Mouse (Mus musculus) forebrain, embryonic 11.5 days (tissue): ENCODE measurements around the gene Traf1. TPM values are rescaled to one million over a fixed set of nuclear protein-coding genes. Genes with fewer than 3 reads are reported as not detected.

Experiments used
- ATAC-seq: fragments of 200-750 bp; cut with Nextera tagmentation; replicated peaks from 2 replicates; pipeline ENCODE4 v1.8.0; 2017; ENCODE audit warnings: moderate TSS enrichment; ENCODE audit not compliant: low FRiP score
- DNase-seq: peaks from one replicate; pipeline ENCODE4 v3.0.0-alpha.2; 2017; ENCODE audit warnings: low spot score
- H3K27ac ChIP-seq: fragments of 300-500 bp; sonication (generic); 2 replicates; pipeline ENCODE4 v1.5.1; 2014; ENCODE audit warnings: low read depth, low read length
- H3K27me3 ChIP-seq: fragments of 300-500 bp; sonication (generic); 2 replicates; pipeline ENCODE4 v1.6.1; 2014; ENCODE audit warnings: mild to moderate bottlenecking, low read length, mixed read lengths; ENCODE audit not compliant: control insufficient read depth, insufficient read depth
- H3K36me3 ChIP-seq: fragments of 300-500 bp; sonication (generic); 2 replicates; pipeline ENCODE4 v1.6.1; 2014; ENCODE audit warnings: mild to moderate bottlenecking, low read length, moderate library complexity, mixed read lengths; ENCODE audit not compliant: control insufficient read depth, insufficient read depth
- H3K4me1 ChIP-seq: fragments of 300-500 bp; sonication (generic); replicated peaks from 2 replicates; pipeline ENCODE4 v1.6.1; 2014; ENCODE audit warnings: low read length, mixed read lengths; ENCODE audit not compliant: control insufficient read depth, insufficient read depth
- H3K4me2 ChIP-seq: fragments of 300-500 bp; sonication (generic); 2 replicates; pipeline ENCODE4 v1.6.1; 2014; ENCODE audit warnings: low read depth, mild to moderate bottlenecking, low read length, moderate library complexity, mixed read lengths; ENCODE audit not compliant: severe bottlenecking
- H3K4me3 ChIP-seq: fragments of 300-500 bp; sonication (generic); 2 replicates; pipeline ENCODE4 v1.5.1; 2014; ENCODE audit warnings: low read depth, low read length
- H3K9ac ChIP-seq: fragments of 300-500 bp; sonication (generic); 2 replicates; pipeline ENCODE4 v1.6.1; 2014; ENCODE audit warnings: low read length
- H3K9me3 ChIP-seq: fragments of 300-500 bp; sonication (generic); 2 replicates; pipeline ENCODE4 v1.6.1; 2016; ENCODE audit warnings: low read length, mixed read lengths; ENCODE audit not compliant: control insufficient read depth
- WGBS: fragments of 180-500 bp; shearing (Covaris S2); extraction: QIAGEN DNeasy Blood & Tissue Kit; methylation state at CpG from one replicate; pipeline ENCODE4 v1.1.7; 2014; 5-methylcytosine and 5-hydroxymethylcytosine counted together
- polyA plus RNA-seq: library from polyadenylated mRNA; unstranded; fragments of >200 nt; fragmentation: Nextera tagmentation; extraction: Ambion mirVana; gene quantifications from 2 replicates; pipeline ENCODE4 v1.2.1, GENCODE M21; 2014

The Traf1 gene
- polyA plus RNA-seq, 1 experiment from 2014 or later, result 0.33 TPM

DNA sequence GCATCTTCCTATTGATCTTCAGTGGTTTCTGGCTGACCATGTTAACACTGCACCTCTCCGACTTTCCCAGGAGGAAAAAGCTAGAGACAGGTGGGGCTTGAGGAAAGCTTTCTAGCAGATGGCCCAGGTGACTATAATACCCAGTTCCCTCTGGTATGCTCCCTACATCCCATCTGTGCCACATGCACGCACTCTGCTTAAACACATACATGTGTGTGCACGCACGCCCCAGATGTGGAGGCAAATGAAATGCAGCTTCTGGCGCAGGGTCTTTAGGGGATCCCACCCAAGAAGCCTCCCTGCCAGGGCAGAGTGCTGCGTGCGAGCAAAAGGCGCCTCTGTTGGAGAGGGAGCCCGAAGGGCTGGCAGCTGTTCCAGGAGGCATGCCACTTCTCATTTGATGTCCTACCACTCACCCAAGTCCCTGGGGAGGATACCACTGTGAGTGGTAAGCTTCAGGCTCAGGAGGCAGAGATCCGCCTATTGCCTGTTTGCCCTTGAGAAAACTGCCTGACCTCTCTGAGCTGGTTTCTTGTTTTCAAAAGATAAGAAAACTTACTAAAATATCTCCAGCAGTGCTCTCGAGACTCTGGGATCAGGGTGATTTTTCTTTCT, 20.4 kb downstream of the Traf1 start:
- H3K9me3 ChIP-seq, result no peaks in the 10 kb centered on the region
- DNase-seq, result no peak
- WGBS, result 85% methylated on average over 11 of the region's 11 CpGs
- H3K4me1 ChIP-seq, result 0 out of 2 replicates have a peak, but pooled peaks cover 3% of the 10 kb centered on the region
- H3K4me2 ChIP-seq, result no peak overlapping the region
- no peak overlapping the region for H3K9ac ChIP-seq
- H3K4me3 ChIP-seq, result no peak overlapping the region
- no peak for ATAC-seq
- no peak overlapping the region for H3K27ac ChIP-seq
- H3K36me3 ChIP-seq, result no peaks in the 10 kb centered on the region
- H3K27me3 ChIP-seq, result no peaks in the 10 kb centered on the region

DNA sequence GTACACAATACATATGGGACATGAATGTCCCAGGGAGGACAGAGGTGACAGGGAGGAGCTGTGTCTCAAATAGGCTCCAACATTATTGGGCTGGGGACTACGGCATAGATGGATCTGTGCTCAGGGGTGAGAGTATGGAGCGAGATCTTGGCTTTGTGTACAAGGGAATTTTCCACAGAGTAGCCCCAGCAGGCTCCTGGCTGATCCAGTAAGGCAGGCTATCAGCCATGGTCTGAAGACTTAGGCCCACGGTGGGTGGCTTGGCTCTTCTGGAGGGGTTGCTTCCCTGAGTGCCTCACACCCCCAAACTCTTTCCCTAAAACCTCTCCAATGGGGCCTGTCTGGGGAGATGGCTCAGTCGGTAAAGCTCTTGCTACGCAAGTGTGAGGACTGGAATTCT, 21.3 kb downstream of the Traf1 start:
- ATAC-seq (no peak), DNase-seq (no peak)
- WGBS, result 78% methylated on average over 5 of the region's 5 CpGs
- Histone ChIP-seq H3K9ac (no peak overlapping the region), H3K36me3 (no peaks in the 10 kb centered on the region), H3K4me1 (0 out of 2 replicates have a peak, but pooled peaks cover 3% of the 10 kb centered on the region), H3K27me3 (no peaks in the 10 kb centered on the region), H3K4me3 (no peak overlapping the region), H3K4me2 (no peak overlapping the region), H3K27ac (no peak overlapping the region), H3K9me3 (no peaks in the 10 kb centered on the region)

DNA sequence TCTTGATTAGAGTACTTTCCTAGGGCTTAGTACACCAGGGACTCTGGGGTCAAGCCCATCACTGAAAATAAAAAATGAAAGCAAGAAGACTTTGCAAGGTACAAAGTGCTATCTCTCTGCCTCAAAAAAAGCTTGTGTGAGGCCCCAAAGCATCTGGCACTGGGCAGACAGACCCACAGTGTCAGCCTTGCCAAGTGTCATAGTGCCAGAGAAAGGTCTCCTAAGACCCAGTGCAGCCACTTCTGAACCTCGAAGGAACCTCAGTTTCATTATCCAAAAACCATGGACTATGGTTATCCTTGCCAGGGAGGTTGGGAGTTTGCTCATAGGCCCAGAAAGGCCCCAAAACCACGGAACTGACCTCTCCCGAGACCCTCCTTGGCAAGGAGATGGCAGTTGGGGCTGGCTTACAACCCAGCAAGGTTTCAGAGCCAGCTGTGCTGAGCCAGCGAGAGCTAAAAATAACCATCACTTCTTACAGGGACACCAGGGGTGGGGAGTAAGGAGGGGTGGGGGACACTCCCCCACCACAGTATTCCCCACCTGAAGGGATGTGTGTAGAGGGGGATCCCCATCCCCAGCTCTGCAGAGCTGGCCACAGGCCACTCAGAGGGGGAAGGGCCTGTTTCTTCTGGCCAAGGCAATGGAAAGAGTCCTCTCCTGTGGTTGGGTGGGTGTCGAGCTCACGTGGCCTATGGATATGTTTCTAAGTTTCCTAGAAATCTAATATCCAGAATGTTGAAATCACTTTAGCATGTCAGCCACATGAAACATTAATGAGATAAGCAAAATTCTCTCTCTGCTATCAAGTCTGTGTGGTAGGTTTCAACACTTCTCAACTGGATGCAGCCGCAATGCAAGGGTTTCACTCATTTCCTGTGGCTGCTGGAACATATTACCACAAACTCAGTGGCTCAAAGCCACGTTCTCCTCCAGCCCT, 23.0 kb downstream of the Traf1 start:
- ATAC-seq, result no peak
- Histone ChIP-seq H3K36me3 (no peaks in the 10 kb centered on the region), H3K4me3 (no peak overlapping the region), H3K27ac (no peak overlapping the region), H3K27me3 (no peaks in the 10 kb centered on the region), H3K9ac (no peak overlapping the region), H3K9me3 (no peaks in the 10 kb centered on the region), H3K4me2 (no peak overlapping the region), H3K4me1 (0 out of 2 replicates have a peak, but pooled peaks cover 3% of the 10 kb centered on the region)
- 82% methylated on average over 8 of the region's 8 CpGs for WGBS
- no peak for DNase-seq

DNA sequence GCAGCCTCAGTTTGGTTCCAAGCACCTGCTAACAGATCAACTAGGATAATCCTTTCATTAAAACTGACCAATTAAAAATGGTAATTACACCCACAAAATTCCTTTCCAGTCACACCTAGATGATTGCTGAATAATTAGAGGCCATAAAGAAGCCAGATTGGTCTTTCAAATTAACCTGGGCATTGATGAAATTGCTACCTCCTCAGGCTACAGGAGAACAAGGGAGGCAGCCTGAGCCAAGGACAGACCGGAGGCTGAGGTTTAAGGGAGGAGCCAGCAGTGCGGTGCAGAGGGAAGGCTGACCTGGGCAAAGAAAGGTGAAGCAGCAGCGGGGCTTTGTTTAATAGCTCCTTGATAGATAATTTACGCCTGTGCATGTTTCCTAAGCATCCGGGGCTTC, 24.1 kb downstream of the Traf1 start:
- Histone ChIP-seq H3K4me1 (0 out of 2 replicates have a peak, but pooled peaks cover 3% of the 10 kb centered on the region), H3K27me3 (no peaks in the 10 kb centered on the region), H3K27ac (no peak overlapping the region), H3K4me3 (no peak overlapping the region), H3K9me3 (no peaks in the 10 kb centered on the region), H3K36me3 (no peaks in the 10 kb centered on the region), H3K9ac (no peak overlapping the region), H3K4me2 (no peak overlapping the region)
- ATAC-seq, result no peak
- WGBS, result 40% methylated on average over 5 of the region's 5 CpGs
- no peak for DNase-seq

GRCm38 (mm10) chr2:34927320-34927719, 34.3 kb downstream of the Traf1 start:
- WGBS, result 72% methylated on average over 5 of the region's 5 CpGs
- no peak overlapping the region for H3K4me3 ChIP-seq

DNA sequence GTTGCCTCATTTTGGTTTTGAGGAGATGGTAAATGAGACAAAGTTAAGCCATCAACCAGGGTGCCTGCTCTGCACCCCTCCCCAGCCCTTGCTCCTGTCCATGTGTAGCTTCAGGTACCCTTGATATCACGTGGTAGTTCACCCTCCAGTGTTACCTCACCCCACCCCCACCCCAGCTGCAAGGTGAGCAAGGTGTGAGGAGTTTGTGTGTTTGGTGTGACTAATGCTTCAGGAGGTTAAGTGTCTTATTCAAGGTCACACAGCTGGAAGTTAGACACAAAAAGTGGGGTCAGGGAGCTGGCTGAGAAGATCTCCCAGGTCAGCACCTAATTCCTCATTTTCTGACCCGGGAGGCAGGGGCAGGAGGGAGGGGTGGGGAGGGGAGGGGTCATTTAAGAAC, 38.8 kb downstream of the Traf1 start:
- Histone ChIP-seq H3K9me3 (no peaks in the 10 kb centered on the region), H3K27ac (no peak overlapping the region), H3K36me3 (no peaks in the 10 kb centered on the region), H3K27me3 (no peaks in the 10 kb centered on the region), H3K4me1 (no peaks in the 10 kb centered on the region), H3K4me2 (no peak overlapping the region), H3K4me3 (no peak overlapping the region), H3K9ac (no peak overlapping the region)
- 23% methylated on average over 2 of the region's 2 CpGs for WGBS
- DNase-seq, result no peak
- no peak for ATAC-seq

More at GRCm38 (mm10) chr2:34927320-34927719, 34.3 kb downstream of the Traf1 start:
- H3K27me3 ChIP-seq, result no peaks in the 10 kb centered on the region
- H3K4me1 ChIP-seq, result no peaks in the 10 kb centered on the region
- H3K9ac ChIP-seq, result no peak overlapping the region
- no peaks in the 10 kb centered on the region for H3K36me3 ChIP-seq
- no peak overlapping the region for H3K4me2 ChIP-seq
- H3K27ac ChIP-seq, result no peak overlapping the region
- DNase-seq (no peak), ATAC-seq (no peak)
- no peaks in the 10 kb centered on the region for H3K9me3 ChIP-seq

- DNase-seq, result no peak
- ATAC-seq, result no peak
- Histone ChIP-seq H3K9ac (no peak overlapping the region), H3K27me3 (no peaks in the 10 kb centered on the region), H3K4me1 (no peaks in the 10 kb centered on the region), H3K36me3 (no peaks in the 10 kb centered on the region), H3K4me2 (no peak overlapping the region), H3K4me3 (no peak overlapping the region), H3K9me3 (no peaks in the 10 kb centered on the region), H3K27ac (no peak overlapping the region)
- WGBS, result 73% methylated on average over 2 of the region's 2 CpGs
Measured at GRCm38 (mm10) chr2:34920144-34920543, 41.4 kb downstream of the Traf1 start.

- ATAC-seq (no peak), DNase-seq (no peak)
- H3K4me1 ChIP-seq, result peaks cover 6% of the 10 kb centered on the region; the same call in 1 of the 2 replicates
- H3K9me3 ChIP-seq, result no peaks in the 10 kb centered on the region
- no peak overlapping the region for H3K4me2 ChIP-seq
- peaks cover 15% of the 10 kb centered on the region; the same call in 1 of the 2 replicates for H3K27me3 ChIP-seq
- H3K27ac ChIP-seq, result no peak overlapping the region
- 28% methylated on average over 2 of the region's 2 CpGs for WGBS
- no peaks in the 10 kb centered on the region for H3K36me3 ChIP-seq
- H3K4me3 ChIP-seq, result no peak overlapping the region
- no peak overlapping the region for H3K9ac ChIP-seq
Measured at GRCm38 (mm10) chr2:34915103-34915502, 46.5 kb downstream of the Traf1 start.
